Mouse (Mus musculus) heart, postnatal 14 days (tissue): ENCODE data around the gene Abhd8. TPM values are rescaled to one million over a fixed set of nuclear protein-coding genes. Genes with fewer than 3 reads are reported as not detected.

Experiments
- total RNA-seq, 2 experiments: library from RNA; stranded (reverse); gene quantifications; 2 replicates each; pipeline ENCODE4 v1.2.3; 2021

The Abhd8 gene
- total RNA-seq, 2 experiments from 2014 or later: 29.1 to 31.9 TPM

Other genes with a start within 250 kb of the Abhd8 start
- gene Myo9b, start 190.9 kb downstream of the Abhd8 start, total RNA-seq: 10 to 100 TPM; 27.8 to 32.8 TPM
- 10 to 100 TPM; 23.9 to 28.8 TPM for gene Haus8, start 190.7 kb downstream of the Abhd8 start, total RNA-seq
- 100 to 1,000 TPM in 1 of 2 experiments, 10 to 100 TPM in 1; 96.5 to 108 TPM for gene Use1, start 96.8 kb downstream of the Abhd8 start, total RNA-seq
- 10 to 100 TPM; 10.4 to 10.7 TPM for gene Ocel1, start 92.4 kb downstream of the Abhd8 start, total RNA-seq
- 10 to 100 TPM; 48.5 to 52.3 TPM for gene Nr2f6, start 81.7 kb downstream of the Abhd8 start, total RNA-seq
- 10 to 100 TPM; 40.5 to 45.1 TPM for gene Ushbp1, start 67.9 kb downstream of the Abhd8 start, total RNA-seq
- gene Babam1, start 66.8 kb downstream of the Abhd8 start, total RNA-seq: 10 to 100 TPM; 57.0 to 62.9 TPM
- gene Ankle1, start 57.6 kb downstream of the Abhd8 start, total RNA-seq: 1 to 10 TPM in 1 of 2 experiments, under 1 TPM in 1; 0.96 to 2.0 TPM
- gene Mrpl34, start 1.3 kb upstream of the Abhd8 start, total RNA-seq: 100 to 1,000 TPM; 111 to 124 TPM
- gene Dda1, start 5.5 kb upstream of the Abhd8 start, total RNA-seq: 10 to 100 TPM; 33.5 to 36.4 TPM
- gene Ano8, start 22.3 kb upstream of the Abhd8 start, total RNA-seq: 10 to 100 TPM; 16.6 to 18.4 TPM
- gene Gtpbp3, start 24.4 kb upstream of the Abhd8 start, total RNA-seq: 10 to 100 TPM; 16.4 to 18.7 TPM
- gene Plvap, start 48.1 kb upstream of the Abhd8 start, total RNA-seq: 10 to 100 TPM; 19.3 to 26.2 TPM
- under 1 TPM in 1 of 2 experiments, not detected in 1; 0.12 TPM for gene Ccdc194, start 62.1 kb upstream of the Abhd8 start, total RNA-seq
- 10 to 100 TPM; 12.3 to 16.5 TPM for gene Bst2, start 73.8 kb upstream of the Abhd8 start, total RNA-seq
- gene Mvb12a, start 79.3 kb upstream of the Abhd8 start, total RNA-seq: 10 to 100 TPM; 28.8 to 29.7 TPM
- gene Tmem221, start 95.2 kb upstream of the Abhd8 start, total RNA-seq: under 1 TPM; 0.17 to 0.22 TPM
- gene Nxnl1, start 102.9 kb upstream of the Abhd8 start, total RNA-seq: under 1 TPM; 0.10 to 0.17 TPM
- gene Slc27a1, start 105.2 kb upstream of the Abhd8 start, total RNA-seq: 100 to 1,000 TPM; 127 to 151 TPM
- gene Pgls, start 128.5 kb upstream of the Abhd8 start, total RNA-seq: 10 to 100 TPM; 72.9 to 74.2 TPM
- 1 to 10 TPM; 1.6 to 2.7 TPM for gene Fam129c, start 134.0 kb upstream of the Abhd8 start, total RNA-seq
- 10 to 100 TPM; 44.1 TPM for gene Colgalt1, start 147.3 kb upstream of the Abhd8 start, total RNA-seq
- gene Unc13a, start 208.1 kb upstream of the Abhd8 start, total RNA-seq: 1 to 10 TPM in 1 of 2 experiments, under 1 TPM in 1; 0.93 to 1.1 TPM
- gene Jak3, start 212.6 kb upstream of the Abhd8 start, total RNA-seq: 10 to 100 TPM; 11.7 to 13.3 TPM
- gene Insl3, start 225.6 kb upstream of the Abhd8 start, total RNA-seq: 1 to 10 TPM; 5.0 to 7.0 TPM
- 10 to 100 TPM in 1 of 2 experiments, 1 to 10 TPM in 1; 9.4 to 11.4 TPM for gene B3gnt3, start 238.1 kb upstream of the Abhd8 start, total RNA-seq